Mouse (Mus musculus): ENCODE measurements around the gene Slc35f1.

The Slc35f1 gene

GRCm38 (mm10) chr10:52918715-52919114 is 228.4 kb downstream of the Slc35f1 start:
- no peaks in the 10 kb centered on the region for H3K4me1 ChIP-seq (replicated peaks; ENCODE audit: low read depth, low read length)

GRCm38 (mm10) chr10:52923143-52923542 is 232.8 kb downstream of the Slc35f1 start:
- Histone ChIP-seq H3K9me3 (ENCODE audit: low read length) (no peaks in the 10 kb centered on the region), H3K27me3 (ENCODE audit: insufficient read depth, low read length) (no peaks in the 10 kb centered on the region), H3K36me3 (ENCODE audit: insufficient read depth, low read length) (no peaks in the 10 kb centered on the region), H3K4me1 (replicated peaks; ENCODE audit: low read depth, low read length) (no peaks in the 10 kb centered on the region), H3K4me3 (replicated peaks; ENCODE audit: low read length) (no peak overlapping the region)
- TF ChIP-seq NANOG (IDR thresholded peaks at IDR 0.05; ENCODE audit: borderline replicate concordance, low read length) (no peak), POU5F1 (IDR thresholded peaks at IDR 0.05; ENCODE audit: borderline replicate concordance, low read length) (no peak), CTCF (conservative IDR thresholded peaks at IDR 0.05; ENCODE audit: low read length) (no peak)

More at GRCm38 (mm10) chr10:52918715-52919114, 228.4 kb downstream of the Slc35f1 start:
- no peak overlapping the region for H3K4me3 ChIP-seq (replicated peaks; ENCODE audit: low read length)
- H3K36me3 ChIP-seq (ENCODE audit: insufficient read depth, low read length), result no peaks in the 10 kb centered on the region
- 0 out of 2 replicates have a peak, but pooled peaks cover 4% of the 10 kb centered on the region for H3K9me3 ChIP-seq (ENCODE audit: low read length)
- H3K27me3 ChIP-seq (ENCODE audit: insufficient read depth, low read length), result no peaks in the 10 kb centered on the region
- TF ChIP-seq NANOG (IDR thresholded peaks at IDR 0.05; ENCODE audit: borderline replicate concordance, low read length), result no peak

- Histone ChIP-seq H3K4me3 (replicated peaks; ENCODE audit: low read length) (no peak overlapping the region), H3K36me3 (ENCODE audit: insufficient read depth, low read length) (no peaks in the 10 kb centered on the region), H3K9me3 (ENCODE audit: low read length) (no peaks in the 10 kb centered on the region), H3K27me3 (ENCODE audit: insufficient read depth, low read length) (no peaks in the 10 kb centered on the region), H3K4me1 (replicated peaks; ENCODE audit: low read depth, low read length) (no peaks in the 10 kb centered on the region)
- no peak for TF ChIP-seq CTCF (conservative IDR thresholded peaks at IDR 0.05; ENCODE audit: low read length)
- TF ChIP-seq POU5F1 (IDR thresholded peaks at IDR 0.05; ENCODE audit: borderline replicate concordance, low read length), result no peak
- TF ChIP-seq NANOG (IDR thresholded peaks at IDR 0.05; ENCODE audit: borderline replicate concordance, low read length), result no peak
Measured at GRCm38 (mm10) chr10:52926330-52926729, 236.0 kb downstream of the Slc35f1 start.

- no peaks in the 10 kb centered on the region for H3K36me3 ChIP-seq (ENCODE audit: insufficient read depth, low read length)
- TF ChIP-seq POU5F1 (IDR thresholded peaks at IDR 0.05; ENCODE audit: borderline replicate concordance, low read length) (no peak), CTCF (conservative IDR thresholded peaks at IDR 0.05; ENCODE audit: low read length) (no peak), NANOG (IDR thresholded peaks at IDR 0.05; ENCODE audit: borderline replicate concordance, low read length) (no peak)
- H3K4me3 ChIP-seq (replicated peaks; ENCODE audit: low read length), result no peak overlapping the region
- no peaks in the 10 kb centered on the region for H3K27me3 ChIP-seq (ENCODE audit: insufficient read depth, low read length)
- H3K9me3 ChIP-seq (ENCODE audit: low read length), result no peaks in the 10 kb centered on the region
- H3K4me1 ChIP-seq (replicated peaks; ENCODE audit: low read depth, low read length), result no peaks in the 10 kb centered on the region
Measured at GRCm38 (mm10) chr10:52932159-52932558, 241.8 kb downstream of the Slc35f1 start.

- Histone ChIP-seq H3K27me3 (ENCODE audit: insufficient read depth, low read length) (no peaks in the 10 kb centered on the region), H3K9me3 (ENCODE audit: low read length) (no peaks in the 10 kb centered on the region), H3K4me1 (replicated peaks; ENCODE audit: low read depth, low read length) (no peaks in the 10 kb centered on the region), H3K36me3 (ENCODE audit: insufficient read depth, low read length) (no peaks in the 10 kb centered on the region), H3K4me3 (replicated peaks; ENCODE audit: low read length) (no peak overlapping the region)
- TF ChIP-seq POU5F1 (IDR thresholded peaks at IDR 0.05; ENCODE audit: borderline replicate concordance, low read length), result no peak
- TF ChIP-seq CTCF (conservative IDR thresholded peaks at IDR 0.05; ENCODE audit: low read length), result no peak
- no peak for TF ChIP-seq NANOG (IDR thresholded peaks at IDR 0.05; ENCODE audit: borderline replicate concordance, low read length)
Measured at GRCm38 (mm10) chr10:52934615-52935014, 244.3 kb downstream of the Slc35f1 start.

- Histone ChIP-seq H3K36me3 (ENCODE audit: insufficient read depth, low read length) (no peaks in the 10 kb centered on the region), H3K4me1 (replicated peaks; ENCODE audit: low read depth, low read length) (no peaks in the 10 kb centered on the region), H3K4me3 (replicated peaks; ENCODE audit: low read length) (no peak overlapping the region), H3K9me3 (ENCODE audit: low read length) (no peaks in the 10 kb centered on the region), H3K27me3 (ENCODE audit: insufficient read depth, low read length) (no peaks in the 10 kb centered on the region)
- TF ChIP-seq CTCF (conservative IDR thresholded peaks at IDR 0.05; ENCODE audit: low read length) (no peak), POU5F1 (IDR thresholded peaks at IDR 0.05; ENCODE audit: borderline replicate concordance, low read length) (no peak), NANOG (IDR thresholded peaks at IDR 0.05; ENCODE audit: borderline replicate concordance, low read length) (no peak)
Measured at GRCm38 (mm10) chr10:52940111-52940830, 249.9 kb downstream of the Slc35f1 start.

GRCm38 (mm10) chr10:52940831-52941216 is 250.5 kb downstream of the Slc35f1 start:
- no peaks in the 10 kb centered on the region for H3K4me1 ChIP-seq (replicated peaks; ENCODE audit: low read depth, low read length)
- no peak overlapping the region for H3K4me3 ChIP-seq (replicated peaks; ENCODE audit: low read length)
- H3K36me3 ChIP-seq (ENCODE audit: insufficient read depth, low read length), result no peaks in the 10 kb centered on the region
- no peak for TF ChIP-seq POU5F1 (IDR thresholded peaks at IDR 0.05; ENCODE audit: borderline replicate concordance, low read length)
- no peak for TF ChIP-seq CTCF (conservative IDR thresholded peaks at IDR 0.05; ENCODE audit: low read length)
- TF ChIP-seq NANOG (IDR thresholded peaks at IDR 0.05; ENCODE audit: borderline replicate concordance, low read length), result no peak
- no peaks in the 10 kb centered on the region for H3K27me3 ChIP-seq (ENCODE audit: insufficient read depth, low read length)
- H3K9me3 ChIP-seq (ENCODE audit: low read length), result no peaks in the 10 kb centered on the region

GRCm38 (mm10) chr10:52952581-52952980 is 262.2 kb downstream of the Slc35f1 start:
- H3K9me3 ChIP-seq (ENCODE audit: low read length), result peaks cover 12% of the 10 kb centered on the region
- no peaks in the 10 kb centered on the region for H3K4me1 ChIP-seq (replicated peaks; ENCODE audit: low read depth, low read length)
- no peak overlapping the region for H3K4me3 ChIP-seq (replicated peaks; ENCODE audit: low read length)
- no peaks in the 10 kb centered on the region for H3K27me3 ChIP-seq (ENCODE audit: insufficient read depth, low read length)
- no peaks in the 10 kb centered on the region for H3K36me3 ChIP-seq (ENCODE audit: insufficient read depth, low read length)
- TF ChIP-seq NANOG (IDR thresholded peaks at IDR 0.05; ENCODE audit: borderline replicate concordance, low read length) (no peak), POU5F1 (IDR thresholded peaks at IDR 0.05; ENCODE audit: borderline replicate concordance, low read length) (no peak), CTCF (conservative IDR thresholded peaks at IDR 0.05; ENCODE audit: low read length) (no peak)

- Histone ChIP-seq H3K27me3 (ENCODE audit: insufficient read depth, low read length) (no peaks in the 10 kb centered on the region), H3K9me3 (ENCODE audit: low read length) (peaks cover 5% of the 10 kb centered on the region), H3K36me3 (ENCODE audit: insufficient read depth, low read length) (no peaks in the 10 kb centered on the region), H3K4me3 (replicated peaks; ENCODE audit: low read length) (no peak overlapping the region), H3K4me1 (replicated peaks; ENCODE audit: low read depth, low read length) (no peaks in the 10 kb centered on the region)
- no peak for TF ChIP-seq POU5F1 (IDR thresholded peaks at IDR 0.05; ENCODE audit: borderline replicate concordance, low read length)
- no peak for TF ChIP-seq NANOG (IDR thresholded peaks at IDR 0.05; ENCODE audit: borderline replicate concordance, low read length)
- TF ChIP-seq CTCF (conservative IDR thresholded peaks at IDR 0.05; ENCODE audit: low read length), result no peak
Measured at GRCm38 (mm10) chr10:52956728-52957127, 266.4 kb downstream of the Slc35f1 start.

Measured in E14TG2a.4 (cell line).